In the genomic region with DNA sequence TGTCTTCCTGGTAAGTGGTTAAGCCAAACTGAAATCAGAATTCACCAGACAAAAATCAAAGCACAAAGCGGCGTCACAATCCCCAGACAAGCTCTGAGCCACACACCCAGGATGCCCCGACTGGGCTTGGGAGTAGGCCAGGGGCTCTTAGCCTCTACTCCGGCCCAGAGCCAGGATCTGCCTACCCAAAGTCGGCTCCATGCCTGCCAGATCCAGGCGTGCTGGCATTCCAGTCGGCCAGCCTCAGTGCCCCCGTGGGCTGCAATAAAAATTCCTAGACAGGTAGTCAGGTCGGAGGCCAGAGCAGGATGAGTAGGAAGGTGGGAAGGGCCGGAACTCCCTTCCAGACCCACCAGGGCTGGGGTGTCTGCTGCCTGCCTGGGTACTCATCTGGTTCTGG, we compare ENCODE assay signal across 10 mouse cellular contexts. TPM values are rescaled to one million over a fixed set of nuclear protein-coding genes. Genes with fewer than 3 reads are reported as not detected.
DNase-seq lines count a peak whose midpoint lies in the region; ATAC-seq and TF ChIP-seq lines count a peak whose summit lies in the region.
"Had no signal": no experiment of that assay in that cellular context is flagged by ENCODE, and none has a peak within 500 bp of the region (broad histone marks: within the 10 kb centered on the region; RNA-seq: fewer than 3 reads in every experiment).

No protein-coding gene starts in this region.

- TF ChIP-seq CTCF in cerebellum, adult 2 months (IDR thresholded peaks at IDR 0.05; ENCODE audit: borderline replicate concordance, insufficient read depth, low read depth, low read length) = no peak

- no peaks in the 10 kb centered on the region for H3K9me3 ChIP-seq in forebrain, embryonic 15.5 days
- no peaks in the 10 kb centered on the region for H3K9me3 ChIP-seq in limb, embryonic 14.5 days (ENCODE audit: control insufficient read depth, low read length)

- peak; percentile 23 to 25 for DNase-seq in cerebellum, adult 2 months
- DNase-seq in cerebellum, adult 11 months = no peak
- DNase-seq in left cerebral cortex, postnatal 4 days = peak; percentile 84
- DNase-seq in left cerebral cortex, postnatal 10 days (ENCODE audit: extremely low spot score in 1 of 2, low spot score in 2 of 2) = no peak
- DNase-seq in limb, embryonic 14.5 days (ENCODE audit: low spot score) = no peak
- no peak for DNase-seq in gastrocnemius, postnatal 25 days
- DNase-seq: gastrocnemius, postnatal 10 days had no signal

- H3K27ac ChIP-seq in cerebellum, adult 2 months (ENCODE audit: insufficient read depth, low read length) = no peak overlapping the region
- 0 out of 2 replicates have a peak overlapping the region, but pooled peaks have one; percentile 1 for H3K27ac ChIP-seq in forebrain, embryonic 15.5 days (replicated peaks)
- no peak overlapping the region for H3K27ac ChIP-seq in limb, embryonic 14.5 days (replicated peaks; ENCODE audit: low read depth, low read length)

- no peak overlapping the region for H3K4me3 ChIP-seq in cerebellum, adult 2 months (replicated peaks; ENCODE audit: insufficient read depth, low read depth, low read length)
- no peak overlapping the region for H3K4me3 ChIP-seq in forebrain, embryonic 15.5 days
- no peak overlapping the region for H3K4me3 ChIP-seq in limb, embryonic 14.5 days (replicated peaks; ENCODE audit: low read length)

- H3K4me2 ChIP-seq in forebrain, embryonic 15.5 days (replicated peaks) = no peak overlapping the region
- H3K4me2 ChIP-seq in limb, embryonic 14.5 days (replicated peaks; ENCODE audit: low read depth, low read length, severe bottlenecking) = no peak overlapping the region

- intact Hi-C loops in left cerebral cortex, postnatal 4 days (cut with DNase I) = no loop called here
- intact Hi-C loops in left cerebral cortex, postnatal 10 days (cut with DNase I) = no loop called here

- no peaks in the 10 kb centered on the region for H3K36me3 ChIP-seq in forebrain, embryonic 15.5 days
- no peaks in the 10 kb centered on the region for H3K36me3 ChIP-seq in limb, embryonic 14.5 days (ENCODE audit: control insufficient read depth, insufficient read depth, low read length)

- H3K27me3 ChIP-seq in cerebellum, adult 2 months (ENCODE audit: control insufficient read depth, insufficient read depth, low read length) = peaks cover 1% of the 10 kb centered on the region; the same call in 1 of the 2 replicates
- H3K27me3 ChIP-seq in forebrain, embryonic 15.5 days = no peaks in the 10 kb centered on the region
- no peaks in the 10 kb centered on the region for H3K27me3 ChIP-seq in limb, embryonic 14.5 days (ENCODE audit: control insufficient read depth, insufficient read depth, low read length)

- peaks cover 5% of the 10 kb centered on the region; the same call in 1 of the 2 replicates for H3K4me1 ChIP-seq in cerebellum, adult 2 months (ENCODE audit: control insufficient read depth, insufficient read depth, low read length)
- H3K4me1 ChIP-seq in forebrain, embryonic 15.5 days = peaks cover 92% of the 10 kb centered on the region
- H3K4me1 ChIP-seq in limb, embryonic 14.5 days (ENCODE audit: control insufficient read depth, insufficient read depth, low read length) = peaks cover 64% of the 10 kb centered on the region

- no peak for TF ChIP-seq POLR2A in cerebellum, adult 2 months (IDR thresholded peaks at IDR 0.05; ENCODE audit: borderline replicate concordance, insufficient read depth, low read length)
- no peak for TF ChIP-seq POLR2A in limb, embryonic 14.5 days (IDR thresholded peaks at IDR 0.05; ENCODE audit: borderline replicate concordance, extremely low read depth, insufficient read depth, insufficient read length)

- no peak overlapping the region for H3K9ac ChIP-seq in forebrain, embryonic 15.5 days (replicated peaks)
- 0 out of 2 replicates have a peak overlapping the region, but pooled peaks have one; percentile 17 for H3K9ac ChIP-seq in limb, embryonic 14.5 days (ENCODE audit: low read depth, low read length, severe bottlenecking)

- WGBS in cerebellum, adult 2 months = 15% methylated on average over 10 of the region's 10 CpGs
- 70% methylated on average over 10 of the region's 10 CpGs for WGBS in forebrain, embryonic 15.5 days
- WGBS in limb, embryonic 14.5 days = 34% methylated on average over 10 of the region's 10 CpGs

- no peak for ATAC-seq in forebrain, embryonic 15.5 days (replicated peaks)
- ATAC-seq in limb, embryonic 14.5 days (ENCODE audit: low FRiP score, low read depth) = no peak
- ATAC-seq in megakaryocyte, adult 5-6 weeks (ENCODE audit: poor library complexity, severe bottlenecking) = no peak

RNA-seq across cellular contexts. Expression of gene Pmepa1, which starts 14.8 kb away (rescaled TPM):
- polyA plus RNA-seq in cerebellum, adult 2 months (2012; rRNA removed) = 22.0 and 24.1 TPM in 2 replicates
- total RNA-seq in left cerebral cortex, postnatal 4 days (2021) = 10 to 100 TPM; 32.7 to 45.3 TPM
- 10 to 100 TPM; 40.5 to 44.0 TPM for total RNA-seq in left cerebral cortex, postnatal 10 days (2021)
- polyA plus RNA-seq in forebrain, embryonic 15.5 days (2015; fragmentation: Nextera tagmentation; extraction: Ambion mirVana) = 6.8 and 7.5 TPM in 2 replicates
- 41.0 and 62.3 TPM in 2 replicates for polyA plus RNA-seq in limb, embryonic 14.5 days (2012; rRNA removed)
- polyA plus RNA-seq in limb, embryonic 14.5 days (2014; fragmentation: Nextera tagmentation; extraction: Ambion mirVana) = 10.2 and 11.6 TPM in 2 replicates
- 0.84 and 1.2 TPM in 2 replicates for total RNA-seq in megakaryocyte, adult 5-6 weeks (2015)
- 0.04 and 0.07 TPM in 2 replicates for total RNA-seq in megakaryocyte, adult 5-6 weeks (2017)
- total RNA-seq in gastrocnemius, postnatal 25 days (2021) = 10 to 100 TPM; 18.2 to 19.2 TPM

RNA-seq across cellular contexts. Expression of gene Zbp1, which starts 42.8 kb away (rescaled TPM):
- 0.25 and 0.74 TPM in 2 replicates for polyA plus RNA-seq in cerebellum, adult 2 months (2012; rRNA removed)
- total RNA-seq in left cerebral cortex, postnatal 4 days (2021) = under 1 TPM in 1 of 2 experiments, not detected in 1; 0.20 TPM
- under 1 TPM in 1 of 2 experiments, not detected in 1; 0.12 TPM for total RNA-seq in left cerebral cortex, postnatal 10 days (2021)
- polyA plus RNA-seq in forebrain, embryonic 15.5 days (2015; fragmentation: Nextera tagmentation; extraction: Ambion mirVana) = 0.11 and 0.23 TPM in 2 replicates
- 0.60 and 0.69 TPM in 2 replicates for polyA plus RNA-seq in limb, embryonic 14.5 days (2012; rRNA removed)
- polyA plus RNA-seq in limb, embryonic 14.5 days (2014; fragmentation: Nextera tagmentation; extraction: Ambion mirVana) = 0.33 and 0.65 TPM in 2 replicates
- 54.6 and 63.0 TPM in 2 replicates for total RNA-seq in megakaryocyte, adult 5-6 weeks (2015)
- total RNA-seq in megakaryocyte, adult 5-6 weeks (2017) = 35.6 and 56.8 TPM in 2 replicates
- under 1 TPM in 1 of 2 experiments, not detected in 1; 0.27 TPM for total RNA-seq in gastrocnemius, postnatal 25 days (2021)
- total RNA-seq: left cerebral cortex, postnatal 36 days had no signal

Comparison
In these comparisons a context has a peak if more than half of its experiments do, and no peak if none do; other contexts are left out.
1. DNase-seq: peak in cerebellum, adult 2 months (2 of 2) and left cerebral cortex, postnatal 4 days (single experiment); none in cerebellum, adult 11 months (single experiment), left cerebral cortex, postnatal 10 days (0 of 2), limb, embryonic 14.5 days (single experiment) and gastrocnemius, postnatal 25 days (single experiment).
2. RNA of gene Pmepa1, which starts 14.8 kb away (total RNA-seq): 32.7 to 45.3 TPM in left cerebral cortex, postnatal 4 days, 40.5 to 44.0 TPM in left cerebral cortex, postnatal 10 days and 18.2 to 19.2 TPM in gastrocnemius, postnatal 25 days; 0.04 to 1.2 TPM in megakaryocyte, adult 5-6 weeks; every median in the first group is over 4 times any median in the second.
3. RNA of gene Zbp1, which starts 42.8 kb away (total RNA-seq): 35.6 to 63.0 TPM in megakaryocyte, adult 5-6 weeks; 0.27 TPM in gastrocnemius, postnatal 25 days, 0.20 TPM in left cerebral cortex, postnatal 4 days and 0.12 TPM in left cerebral cortex, postnatal 10 days; every median in the first group is over 10 times any median in the second.